Mouse (Mus musculus): Measurements from ENCODE around the gene Tnni1.

Tnni1 gene

DNA sequence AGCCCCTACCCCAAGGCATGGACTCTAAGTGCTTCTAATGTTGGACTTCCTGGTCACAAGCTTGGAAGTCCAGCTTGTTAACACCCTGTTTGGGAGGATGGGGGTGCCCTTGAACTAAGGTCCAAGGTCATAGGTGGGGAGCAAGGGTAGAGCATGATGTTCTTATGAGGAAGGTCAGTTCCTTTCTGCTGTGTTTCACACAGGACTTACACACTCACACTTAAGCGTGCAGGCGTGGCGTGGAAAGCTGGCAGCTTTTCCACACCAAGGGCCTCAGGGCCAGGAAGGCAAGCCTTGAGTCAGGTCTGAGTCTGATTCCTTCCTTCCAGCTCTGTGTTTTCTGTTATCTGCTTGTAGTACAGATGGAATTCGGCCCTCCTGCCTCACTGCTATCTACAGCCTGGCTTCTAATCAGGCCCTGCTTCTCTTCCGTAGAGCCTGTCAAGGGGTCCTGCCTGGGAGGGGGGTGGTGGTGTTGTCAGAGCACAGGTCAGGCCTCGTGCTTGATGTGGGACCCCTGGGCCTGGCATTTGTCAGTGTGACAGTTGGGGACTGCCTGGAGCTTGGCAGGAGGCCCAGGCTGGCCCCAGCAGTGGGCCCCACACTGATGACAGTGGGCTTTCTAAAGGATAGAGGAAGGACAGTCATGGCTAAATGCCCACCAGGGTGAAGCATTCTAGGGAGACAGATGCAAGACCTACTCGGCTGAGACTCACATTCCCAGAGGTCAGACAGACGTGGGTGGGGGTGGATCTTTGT is 21.1 kb downstream of the Tnni1 start:
- DNase-seq (ENCODE audit: low read depth, low spot score) = no peak

DNA sequence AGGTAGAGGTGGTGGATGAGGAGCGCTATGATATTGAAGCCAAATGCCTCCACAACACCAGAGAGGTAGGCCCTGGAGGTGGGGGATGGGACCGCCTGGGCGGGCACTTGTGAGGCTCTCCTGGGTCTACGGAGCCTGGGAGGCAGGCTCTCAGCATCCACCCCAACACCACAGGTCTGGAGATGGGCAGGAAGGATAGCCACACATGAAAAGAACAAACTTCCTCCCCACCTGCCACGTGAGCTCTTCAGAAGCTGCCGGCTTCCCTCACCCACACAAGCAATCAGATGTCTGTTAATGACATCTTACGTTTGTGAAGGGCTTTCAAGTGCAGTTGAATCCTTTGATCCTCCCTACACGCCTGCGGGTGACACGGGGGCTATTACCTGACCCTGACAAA is 28.3 kb downstream of the Tnni1 start:
- no peak for DNase-seq (ENCODE audit: low read depth, low spot score)

DNA sequence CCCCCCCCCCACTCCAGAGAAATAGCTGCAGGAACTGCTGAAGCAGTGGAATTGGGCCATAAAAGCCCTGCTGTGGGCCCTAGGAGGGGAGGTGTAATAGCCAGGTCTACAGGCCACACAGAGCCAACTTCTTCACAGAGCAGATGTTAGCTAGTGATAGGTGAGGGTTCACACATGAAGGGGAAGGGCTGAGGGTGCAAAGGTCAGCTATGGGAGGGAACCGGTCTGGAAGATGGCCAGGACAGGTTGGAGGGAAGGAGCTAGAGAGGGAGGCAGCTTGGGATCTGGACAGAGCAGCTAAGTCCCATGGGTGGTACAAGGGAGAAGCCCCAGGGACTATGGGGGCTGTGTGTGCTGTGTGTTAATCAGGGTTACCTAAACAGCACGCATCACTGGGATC is 30.9 kb downstream of the Tnni1 start:
- no peak for DNase-seq (ENCODE audit: low read depth, low spot score)

DNA sequence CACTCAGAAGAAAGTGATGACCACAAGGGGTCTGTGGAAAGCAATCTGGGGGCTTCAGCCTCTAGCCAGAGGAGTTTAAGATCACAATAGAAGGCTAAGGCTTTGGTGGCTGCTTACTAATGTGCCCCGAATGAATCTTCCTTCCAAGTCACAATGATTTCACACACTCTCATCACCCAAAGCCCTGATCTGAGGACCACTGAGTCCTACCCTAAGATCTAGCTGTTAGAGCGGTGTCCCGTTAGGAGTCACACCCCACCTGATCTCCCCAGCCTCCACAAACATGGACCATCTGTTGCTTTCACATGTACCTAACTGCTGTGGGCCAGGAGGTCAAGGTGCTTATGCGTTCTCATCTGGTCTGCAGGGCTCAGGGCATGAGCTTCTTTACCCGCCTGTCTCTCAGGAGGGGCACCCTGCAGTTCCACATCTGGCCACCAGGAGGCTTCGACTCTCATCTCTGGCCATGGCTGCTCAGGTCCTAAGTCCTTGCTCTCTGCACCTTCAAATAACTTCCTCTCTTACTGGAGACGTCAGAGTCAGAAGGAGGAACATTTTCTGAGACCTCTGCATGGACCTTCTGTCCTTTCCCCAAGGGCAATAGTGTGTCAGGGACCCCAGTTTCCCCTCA is 31.9 kb downstream of the Tnni1 start:
- DNase-seq (ENCODE audit: low read depth, low spot score) = peak; percentile 81

DNA sequence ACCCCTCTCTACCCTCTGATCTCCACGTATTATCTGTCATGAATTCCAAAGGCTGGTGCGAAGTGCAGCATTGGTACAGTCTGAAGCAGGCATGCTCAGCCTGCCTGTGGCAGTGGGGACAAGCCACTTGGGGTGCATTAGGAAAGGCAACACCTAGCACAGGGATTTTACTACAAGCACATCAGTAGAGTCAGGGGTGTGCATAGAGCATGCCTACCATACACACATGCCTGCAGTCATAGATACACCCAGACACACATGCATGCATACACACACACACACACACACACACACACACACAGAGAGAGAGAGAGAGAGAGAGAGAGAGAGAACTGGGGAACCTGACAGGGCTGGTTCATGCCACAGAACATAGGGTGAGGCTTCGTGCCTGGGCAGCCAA is 33.0 kb downstream of the Tnni1 start:
- no peak for DNase-seq (ENCODE audit: low read depth, low spot score)

DNA sequence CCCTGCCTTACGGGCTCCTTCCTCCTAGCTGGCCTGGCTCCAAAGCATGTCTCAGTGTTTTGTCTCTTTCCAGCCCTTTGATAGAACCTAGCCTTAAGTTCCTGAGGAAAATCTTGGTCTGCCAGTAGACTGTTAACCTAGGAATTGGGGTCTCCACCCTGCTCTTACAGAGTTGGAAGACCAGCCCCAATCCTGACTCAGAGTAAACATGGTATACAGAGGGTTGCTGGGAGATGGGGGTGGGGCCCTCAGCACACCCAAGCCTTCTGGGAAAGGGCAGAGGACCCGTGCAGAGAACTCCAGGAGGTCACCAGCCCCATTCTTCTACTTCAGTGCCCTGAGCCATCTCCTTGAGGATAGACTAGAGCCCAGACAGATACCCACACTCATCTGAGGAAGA is 33.4 kb downstream of the Tnni1 start:
- DNase-seq (ENCODE audit: low read depth, low spot score) = no peak

DNA sequence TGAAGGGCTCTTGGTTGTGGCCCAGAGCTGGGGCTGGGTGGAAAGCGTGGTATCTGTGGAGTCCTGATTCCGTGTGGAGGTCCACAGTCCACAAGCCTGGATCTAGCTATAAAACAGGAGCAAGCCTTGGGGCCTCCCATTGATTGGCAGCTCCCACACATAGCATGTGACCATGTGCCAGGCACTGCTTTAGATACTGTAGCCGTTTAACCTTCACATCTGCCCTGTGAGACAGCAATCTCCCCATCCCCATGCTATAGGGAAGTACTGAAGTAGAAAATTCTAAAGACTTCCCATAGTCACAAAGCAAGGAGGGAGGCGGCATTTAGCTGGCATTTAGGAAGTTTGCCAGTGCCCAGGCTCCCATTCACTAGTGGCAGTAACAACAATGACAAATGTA is 33.8 kb downstream of the Tnni1 start:
- no peak for DNase-seq (ENCODE audit: low read depth, low spot score)

DNA sequence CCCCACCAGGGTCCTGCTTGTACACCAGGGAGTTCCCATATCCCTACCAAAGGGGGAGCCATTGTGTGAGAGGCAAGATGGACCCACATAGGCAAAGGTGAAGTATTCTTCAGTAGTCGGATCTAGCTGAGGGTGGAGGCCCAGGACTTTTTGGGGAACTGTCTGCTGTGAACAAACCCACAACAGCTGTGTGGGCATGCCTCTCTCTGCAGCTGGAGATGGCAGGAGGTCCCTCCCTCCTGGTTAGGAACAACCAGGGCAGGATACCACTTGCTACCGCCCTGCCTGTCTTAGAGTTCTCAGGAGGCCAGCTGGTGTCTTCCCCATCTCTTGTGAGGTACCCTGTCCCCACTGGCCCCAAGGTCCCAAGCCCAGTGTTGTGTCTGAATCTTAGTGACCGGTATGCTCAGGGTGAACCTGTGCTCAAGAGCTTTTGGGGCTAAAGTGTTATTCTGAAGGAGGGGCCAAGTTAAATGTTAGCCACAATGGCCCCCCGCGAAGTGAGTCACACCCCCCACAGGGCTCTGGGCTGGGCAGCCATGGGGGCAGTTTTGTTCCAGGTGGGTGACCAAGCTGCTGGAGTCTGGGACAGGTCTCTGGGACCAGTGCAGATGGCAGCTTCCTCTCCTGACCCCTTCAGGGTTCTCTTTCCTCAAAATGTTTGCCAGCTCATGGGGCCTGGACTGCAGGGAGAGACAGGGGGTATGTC is 34.6 kb downstream of the Tnni1 start:
- DNase-seq (ENCODE audit: low read depth, low spot score) = no peak

DNA sequence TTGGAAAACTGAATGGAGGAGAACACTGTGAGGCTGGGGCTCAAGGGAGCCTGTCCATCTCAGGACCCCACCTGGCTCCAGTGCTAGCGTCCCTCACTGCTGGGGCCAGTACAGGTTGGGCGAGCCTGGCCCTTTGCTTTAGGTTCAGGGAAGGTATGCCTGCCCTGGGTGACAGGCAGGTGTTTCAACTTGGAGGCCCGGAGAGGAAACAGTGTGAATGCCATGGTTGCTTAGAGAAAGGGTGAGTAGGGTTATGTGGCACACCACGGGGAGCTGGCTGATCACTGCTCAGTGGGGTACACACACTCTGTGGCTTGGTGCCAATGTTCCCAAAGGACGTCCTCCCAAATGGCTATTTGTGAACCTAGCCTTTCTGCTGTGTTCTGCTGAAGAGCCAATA is 35.3 kb downstream of the Tnni1 start:
- no peak for DNase-seq (ENCODE audit: low read depth, low spot score)

DNA sequence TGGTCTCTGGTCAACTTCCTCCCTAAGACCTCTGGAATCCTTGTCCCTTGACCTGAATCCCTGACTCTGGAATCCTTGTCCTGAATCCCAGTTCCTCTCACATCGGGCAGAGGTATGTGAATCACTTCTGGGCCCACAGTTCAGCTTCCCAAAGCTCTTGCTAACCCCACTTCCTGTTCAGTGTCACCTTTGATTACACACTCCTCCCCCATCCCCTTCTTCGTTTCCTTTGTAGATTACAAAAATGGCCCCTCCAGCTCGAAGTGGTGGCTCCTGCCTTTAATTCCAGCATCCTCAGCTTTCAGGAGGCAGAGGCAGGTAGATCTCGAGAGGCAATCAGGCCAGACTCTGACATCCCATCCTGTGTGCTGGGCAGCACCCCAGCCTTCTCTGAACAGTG is 38.4 kb downstream of the Tnni1 start:
- no peak for DNase-seq (ENCODE audit: low read depth, low spot score)

DNA sequence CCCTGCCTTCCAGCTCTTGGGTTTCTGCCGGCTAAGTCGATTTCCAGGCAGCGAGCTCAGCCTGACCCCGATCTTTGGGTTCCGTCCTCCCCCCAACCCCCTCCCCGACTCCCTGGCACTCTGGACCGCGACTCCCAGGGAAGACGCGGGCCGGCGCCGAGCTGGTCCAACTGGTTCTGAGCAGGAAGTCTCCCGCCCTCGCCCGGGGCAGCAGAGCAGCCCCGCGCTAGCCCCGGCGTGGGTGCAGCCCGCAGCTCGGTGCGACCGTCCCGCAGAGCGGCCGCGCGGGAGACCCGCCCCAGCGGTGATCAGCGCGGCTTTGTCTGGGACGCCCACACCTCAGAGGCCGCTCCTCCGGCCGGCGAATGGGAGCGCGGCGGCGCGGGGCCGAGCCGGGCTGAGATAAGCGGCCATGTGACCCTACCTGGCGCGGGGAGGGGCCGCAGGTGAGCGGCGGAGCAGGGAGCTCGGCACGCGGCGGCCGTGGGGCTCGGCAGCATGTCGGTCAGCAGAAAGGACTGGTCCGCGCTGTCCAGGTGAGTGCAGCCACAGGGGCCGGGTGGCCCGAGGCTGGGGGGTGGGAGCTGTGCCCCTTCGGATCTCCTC is 39.4 kb downstream of the Tnni1 start, which contains the start of gene Lad1:
Gene Lad1, plus strand, starts transcription at position 118 of the 606 bp plus-strand sequence.
- peak; percentile 28 for DNase-seq (ENCODE audit: low read depth, low spot score)

DNA sequence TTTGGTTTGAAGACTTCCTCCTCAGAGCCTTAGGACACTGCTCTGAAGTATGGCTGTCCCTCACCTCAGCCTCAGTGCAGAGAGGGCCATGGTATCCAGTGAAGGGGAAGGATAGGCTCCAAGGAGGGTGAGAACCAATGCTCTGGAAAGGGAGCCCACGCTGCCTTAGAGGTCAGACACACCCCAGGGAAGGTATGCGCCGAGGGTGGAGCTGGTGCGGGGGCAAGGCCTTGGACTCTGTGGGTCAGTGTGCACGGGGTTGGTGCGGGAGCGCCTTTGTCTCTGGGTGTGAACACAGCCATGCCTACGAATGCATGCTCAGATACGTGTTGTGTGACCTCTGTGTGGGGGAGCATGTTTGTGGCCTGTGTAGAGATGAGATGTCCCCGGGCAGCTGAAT is 40.8 kb downstream of the Tnni1 start:
- no peak for DNase-seq (ENCODE audit: low read depth, low spot score)

DNA sequence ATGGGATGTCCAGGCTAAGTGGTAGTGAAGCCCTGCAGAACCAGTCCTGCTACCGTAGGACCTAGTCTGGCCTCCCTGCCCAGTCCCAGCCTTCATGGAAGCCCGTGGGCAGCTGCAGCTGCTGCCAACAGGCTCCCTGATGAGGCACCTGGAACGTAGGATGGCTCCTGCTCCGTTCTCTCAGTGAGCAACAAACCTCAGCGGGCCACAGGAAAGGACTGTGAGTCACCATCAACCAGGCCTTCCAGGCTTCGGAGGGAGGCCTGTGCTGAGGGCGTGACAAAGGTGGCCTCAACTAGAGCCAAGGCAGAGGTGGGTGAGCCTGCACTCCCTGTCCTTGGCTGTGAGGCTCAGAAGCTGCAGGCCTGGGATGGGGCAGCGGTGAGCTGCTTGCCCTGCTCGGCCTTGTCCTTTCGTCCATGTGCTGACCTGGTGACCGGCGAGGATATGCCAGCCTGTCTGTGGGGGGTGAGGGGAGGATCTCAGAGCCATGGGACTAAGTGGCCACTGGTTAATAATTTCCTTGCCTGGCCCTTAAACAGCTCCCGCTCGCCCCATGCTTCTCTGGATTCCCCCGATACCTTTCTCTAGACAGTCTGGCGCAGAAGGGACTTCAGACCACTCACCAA is 41.6 kb downstream of the Tnni1 start:
- no peak for DNase-seq (ENCODE audit: low read depth, low spot score)

DNA sequence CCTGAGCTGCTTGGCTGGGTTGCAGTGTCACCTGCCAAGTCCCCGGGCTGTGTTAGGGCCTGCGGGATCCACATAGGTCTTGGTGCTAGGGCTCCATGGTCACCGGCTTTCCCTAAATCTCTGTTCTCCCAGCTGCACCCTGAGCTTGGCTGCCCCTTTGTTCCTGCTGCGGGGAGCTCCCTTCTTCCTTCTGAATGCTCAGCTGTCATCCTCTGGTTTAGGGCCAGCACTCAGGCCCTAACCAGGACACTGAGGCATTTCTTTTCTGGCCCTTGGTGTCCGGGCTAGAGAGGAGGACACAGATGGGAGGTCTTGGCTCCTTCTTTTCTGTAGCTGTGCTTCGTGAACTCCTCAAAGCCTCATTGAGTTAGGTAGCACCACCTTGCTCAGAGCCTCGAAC is 42.5 kb downstream of the Tnni1 start:
- no peak for DNase-seq (ENCODE audit: low read depth, low spot score)

DNA sequence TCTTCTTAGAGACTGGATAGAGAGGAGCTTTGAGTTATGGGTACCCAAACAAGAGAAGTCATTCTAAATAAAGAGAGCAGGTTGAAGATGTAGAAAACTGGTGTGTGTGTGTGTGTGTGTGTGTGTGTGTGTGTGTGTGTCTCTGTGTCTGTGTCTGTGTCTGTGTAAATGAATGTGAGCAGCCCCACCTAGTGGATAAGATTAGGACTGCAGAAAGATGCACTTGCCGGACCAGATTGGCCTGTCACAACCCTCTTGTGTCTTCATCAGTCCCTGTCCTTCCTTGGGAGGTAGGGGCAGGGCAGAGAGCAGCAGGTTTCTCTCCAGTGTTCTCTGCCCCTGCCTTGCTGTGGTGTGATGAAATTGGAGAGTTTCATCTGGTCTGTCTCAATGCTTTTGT is 49.7 kb downstream of the Tnni1 start:
- peak; percentile 50 for DNase-seq (ENCODE audit: low read depth, low spot score)

DNA sequence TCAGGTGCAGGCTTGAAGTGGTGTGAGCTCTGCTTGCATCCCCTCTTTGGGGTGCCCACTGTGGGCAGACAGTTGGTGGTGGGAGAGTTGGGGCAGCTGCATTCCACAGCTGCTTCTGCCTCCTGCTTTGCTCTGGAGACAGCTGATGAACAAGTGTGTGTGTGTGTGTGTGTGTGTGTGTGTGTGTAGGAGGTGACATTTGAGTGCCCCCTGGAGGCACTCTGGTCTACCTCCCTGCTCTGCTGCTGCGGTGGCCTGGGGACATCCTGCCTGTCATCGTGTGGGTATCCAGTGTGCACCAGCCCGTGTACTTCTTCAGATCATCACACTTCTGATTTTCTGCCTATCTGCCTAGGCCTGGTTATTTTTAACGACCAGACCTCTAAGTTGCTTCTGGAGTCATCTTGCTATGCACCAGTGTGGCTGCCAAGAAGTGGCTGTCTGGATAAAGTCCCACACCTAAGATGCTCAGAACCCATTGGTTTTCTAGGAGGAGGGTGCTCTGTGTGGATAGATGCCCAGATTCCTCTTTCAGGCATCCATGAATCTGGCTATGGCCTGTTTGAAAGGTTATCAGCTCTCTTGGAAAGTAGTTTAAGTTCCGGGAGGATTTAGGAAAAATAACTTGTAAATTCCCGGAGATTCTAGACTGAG is 55.1 kb downstream of the Tnni1 start:
- no peak for DNase-seq (ENCODE audit: low read depth, low spot score)

DNA sequence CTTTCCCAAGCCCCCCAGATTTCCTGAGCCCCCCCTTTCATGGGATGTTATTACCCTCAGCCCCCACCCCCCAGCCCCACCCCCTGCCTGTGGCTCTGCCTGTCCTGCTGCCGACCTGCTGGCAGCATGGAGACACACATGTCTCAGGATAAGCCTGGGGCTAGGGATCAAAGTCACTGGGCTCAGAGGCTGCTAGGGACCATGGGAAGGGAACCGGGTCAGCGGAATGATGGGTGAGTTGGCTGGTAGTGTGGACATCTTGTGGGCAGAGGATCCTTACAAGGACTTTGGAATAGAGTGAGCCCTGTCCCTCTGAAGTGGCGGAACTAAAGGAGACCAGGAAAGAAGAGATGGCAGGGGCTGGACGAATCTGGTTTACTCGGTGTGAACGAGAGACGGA is 55.7 kb downstream of the Tnni1 start:
- DNase-seq (ENCODE audit: low read depth, low spot score) = no peak

DNA sequence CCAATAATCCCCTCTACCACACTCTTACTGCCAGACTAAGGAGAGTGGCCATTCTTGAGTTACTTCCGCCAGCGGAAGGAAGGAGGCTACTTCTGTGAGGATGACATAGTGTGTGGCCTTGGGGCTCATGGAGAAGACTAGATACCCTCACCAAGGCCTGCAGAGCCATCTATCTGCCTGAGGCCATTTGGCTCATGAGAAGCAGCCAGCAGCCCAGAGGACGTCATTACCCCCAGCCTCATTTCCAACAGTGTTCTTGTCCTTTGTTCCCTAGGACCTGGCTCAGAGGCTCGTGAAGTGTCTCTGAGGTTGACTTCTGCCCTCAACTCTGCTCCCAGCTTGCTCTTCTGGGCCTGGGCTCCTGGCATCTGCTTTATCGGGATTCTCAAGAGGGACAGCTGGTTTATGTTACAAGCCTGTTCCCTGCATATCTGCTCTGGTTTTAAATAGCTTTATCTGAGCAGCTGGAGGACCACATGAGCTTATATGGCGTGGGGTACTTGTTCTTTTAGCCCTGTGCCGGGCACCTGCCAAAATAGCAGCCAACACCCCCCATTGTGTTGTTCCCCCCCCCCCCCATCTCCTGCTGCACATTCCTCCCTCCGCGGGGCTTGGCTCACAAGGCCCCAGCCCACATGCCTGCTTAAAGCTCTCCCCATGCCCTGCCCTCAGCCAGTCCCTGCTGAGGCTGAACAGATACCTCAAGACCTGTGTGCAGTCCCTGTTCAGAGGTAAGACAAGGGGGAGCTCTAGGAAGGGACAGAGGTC is 56.7 kb downstream of the Tnni1 start, which contains the start of gene Tnnt2:
Gene Tnnt2, plus strand, starts transcription at position 639 of the 768 bp plus-strand sequence.
- DNase-seq (ENCODE audit: low read depth, low spot score) = no peak

DNA sequence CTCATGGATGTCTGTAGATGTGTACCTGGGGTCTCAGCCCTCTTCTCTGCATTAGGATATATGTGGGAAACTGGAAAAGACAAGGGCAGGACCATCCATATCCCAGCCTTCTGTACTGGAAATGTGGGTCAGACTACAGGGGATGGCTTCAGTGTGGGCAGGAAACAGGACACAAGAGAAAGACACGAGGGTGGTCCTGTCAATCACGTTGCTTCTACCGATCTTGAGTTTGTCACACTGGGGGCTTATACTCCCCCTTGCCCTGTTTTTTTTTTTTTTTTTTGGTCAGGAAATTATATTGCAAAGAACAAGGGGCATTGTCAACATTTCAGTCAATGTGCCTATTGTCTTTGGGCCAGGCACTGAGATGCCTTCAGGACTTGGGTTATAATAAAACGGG is 59.4 kb downstream of the Tnni1 start:
- no peak for DNase-seq (ENCODE audit: low read depth, low spot score)

DNA sequence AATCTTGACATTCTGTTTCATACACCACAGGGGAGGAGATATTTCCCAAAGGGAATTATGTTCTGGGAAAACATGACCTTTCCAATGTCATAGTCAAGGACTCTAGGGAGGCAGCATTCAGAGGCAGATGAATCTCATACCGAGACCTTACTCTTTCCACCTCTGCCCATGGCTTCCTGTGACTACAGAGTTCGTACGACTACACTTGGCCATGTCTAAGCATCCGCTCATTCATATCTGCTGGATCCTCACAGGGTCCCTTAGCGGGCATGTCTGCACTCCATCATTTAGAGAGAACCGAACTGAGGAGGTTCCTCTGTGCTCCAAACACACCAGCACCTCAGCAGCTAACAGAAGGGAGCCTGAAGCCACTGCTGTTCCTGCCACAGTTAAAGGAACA is 59.8 kb downstream of the Tnni1 start:
- no peak for DNase-seq (ENCODE audit: low read depth, low spot score)

Measured in retina, adult 2 months (tissue).